Mouse (Mus musculus) layer of hippocampus, postnatal 36 days (tissue): ENCODE measurements around the gene Tnip1. TPM values are rescaled to one million over a fixed set of nuclear protein-coding genes. Genes with fewer than 3 reads are reported as not detected.
A peak's percentile ranks its signal among the peaks of the same experiment; 100 is the strongest.

Experiments used
- DNase-seq, 2 experiments: peaks; one replicate each; pipeline ENCODE4 v3.0.0; 2022
- total RNA-seq, 2 experiments: library from RNA; stranded (reverse); gene quantifications; 2 replicates each; pipeline ENCODE4 v1.2.3; 2021

The Tnip1 gene
- total RNA-seq = 10 to 100 TPM; 34.2 to 36.6 TPM

DNA sequence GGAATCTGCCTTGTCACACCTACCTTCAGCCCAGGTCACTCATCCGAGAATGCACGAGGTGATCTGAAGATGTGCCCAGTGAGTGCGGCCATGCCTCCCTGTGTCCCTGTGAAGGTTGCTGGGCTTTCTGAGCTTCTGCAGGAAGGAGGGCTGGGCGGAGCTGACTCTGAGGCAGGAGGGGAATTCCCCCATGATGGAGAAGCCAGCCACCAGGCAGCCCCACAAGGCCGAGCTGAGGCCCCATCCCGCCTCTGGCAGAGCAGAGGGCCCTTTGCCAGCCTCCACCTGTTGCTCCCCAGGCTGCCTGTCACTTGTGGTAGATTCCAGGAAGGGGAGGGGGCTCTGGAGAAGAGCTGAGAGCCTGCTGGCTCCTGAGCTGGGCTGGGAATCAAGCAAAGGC is at the start of gene Tnip1:
TSS of gene Tnip1 (minus strand) at position 108 of the 400 bp plus-strand sequence.
- no peak for DNase-seq

DNA sequence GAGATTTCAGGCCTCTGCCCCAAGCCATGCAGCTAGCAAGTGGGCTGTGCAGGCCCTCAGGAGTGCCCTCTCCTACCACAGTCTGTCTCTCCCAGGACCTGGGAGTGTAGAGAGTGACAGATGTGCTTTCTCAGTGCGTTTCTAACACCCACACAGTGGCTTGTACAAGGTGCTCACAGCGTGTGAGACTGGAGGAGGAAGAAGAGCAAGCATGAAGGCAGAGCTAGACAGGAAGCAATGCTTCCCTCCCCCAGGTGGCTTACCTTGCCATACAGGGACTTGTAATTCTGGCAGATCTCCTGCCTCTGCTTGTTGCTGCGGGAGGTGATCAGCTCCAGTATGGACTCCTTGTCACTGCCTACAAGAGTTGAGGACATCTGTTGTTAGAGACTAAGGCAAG is 48.7 kb upstream of the Tnip1 start:
- no peak for DNase-seq

DNA sequence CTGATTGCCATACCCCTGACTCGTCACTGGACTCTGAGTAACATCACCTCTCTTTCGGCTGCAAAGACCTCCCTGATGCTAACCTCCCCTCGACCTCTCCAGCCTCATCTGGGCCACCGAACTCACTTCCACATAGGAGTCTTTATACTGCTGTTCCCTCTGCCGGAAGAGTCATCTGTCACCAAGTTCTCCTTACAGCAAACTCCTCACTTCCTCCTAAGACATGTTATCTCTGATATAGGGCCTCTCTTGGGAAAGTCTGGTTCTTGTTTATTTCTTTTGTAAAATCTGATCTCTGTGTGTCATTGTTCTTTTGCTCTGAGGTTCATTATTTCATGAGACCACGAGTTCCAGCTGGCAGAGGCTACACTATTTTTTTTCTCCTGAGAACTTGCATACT is 45.5 kb upstream of the Tnip1 start:
- no peak for DNase-seq

DNA sequence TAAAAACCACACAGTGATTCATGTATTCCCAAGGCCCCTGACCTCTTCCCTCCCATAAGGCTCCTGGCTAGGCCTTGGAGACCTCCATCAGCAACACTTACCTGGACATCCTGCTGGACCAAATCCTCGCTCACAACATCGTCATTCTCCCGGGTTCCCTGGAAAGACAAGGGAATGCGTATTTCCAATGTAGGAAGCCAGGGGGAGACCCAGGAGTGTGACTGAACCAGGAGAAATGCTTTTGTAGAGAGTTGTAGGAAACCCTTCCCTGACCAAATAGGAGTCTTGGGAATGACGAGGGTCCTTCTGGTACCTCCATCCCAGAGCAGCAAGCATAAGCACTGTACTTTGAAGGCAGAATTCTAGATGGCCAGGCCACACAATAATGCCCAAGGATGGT is 43.0 kb upstream of the Tnip1 start:
- DNase-seq = no peak

DNA sequence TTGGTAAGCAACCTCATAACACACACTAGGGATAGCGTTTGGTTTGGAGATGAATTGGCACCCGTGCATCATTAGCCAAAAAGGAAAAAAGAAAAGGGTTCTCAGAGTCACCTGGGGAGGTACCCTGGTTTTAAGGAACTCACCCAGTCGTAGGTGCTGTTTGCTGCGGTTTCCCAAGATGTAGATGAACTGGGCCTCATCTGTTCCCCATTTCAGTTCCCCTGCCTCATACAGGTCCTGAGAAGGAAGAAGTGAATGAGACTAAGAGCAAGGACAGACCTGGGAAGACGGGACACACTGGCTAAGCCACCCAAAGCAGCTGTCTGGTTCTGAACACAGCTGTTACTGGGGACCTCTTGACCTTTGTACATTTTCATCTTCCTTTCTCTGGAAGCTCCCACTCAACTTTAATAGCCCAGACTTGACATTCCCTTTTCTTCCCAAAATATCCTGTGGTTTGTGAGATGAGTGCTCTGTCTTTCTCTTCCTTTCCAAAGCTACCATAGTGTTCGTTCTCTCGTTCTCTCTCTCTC is 42.3 kb upstream of the Tnip1 start:
- no peak for DNase-seq

DNA sequence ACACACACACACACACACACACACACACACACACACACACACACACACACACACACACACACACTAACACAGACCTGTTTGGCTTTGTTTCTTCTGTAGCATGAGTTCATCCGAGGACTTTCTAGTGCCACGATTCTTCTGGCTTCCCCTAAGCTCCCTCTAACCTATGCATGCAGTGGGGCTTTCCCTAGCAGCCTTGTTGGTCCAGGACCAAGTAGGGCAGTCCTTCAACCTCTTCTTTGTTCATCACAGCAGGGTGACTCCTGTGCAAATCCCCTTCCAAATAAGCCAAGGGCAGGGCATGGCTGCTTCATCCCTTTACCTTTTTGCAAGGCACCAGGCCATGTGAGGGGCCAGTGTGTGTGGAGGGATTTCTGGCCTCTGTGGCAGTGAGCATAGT is 36.0 kb upstream of the Tnip1 start:
- DNase-seq = no peak

DNA sequence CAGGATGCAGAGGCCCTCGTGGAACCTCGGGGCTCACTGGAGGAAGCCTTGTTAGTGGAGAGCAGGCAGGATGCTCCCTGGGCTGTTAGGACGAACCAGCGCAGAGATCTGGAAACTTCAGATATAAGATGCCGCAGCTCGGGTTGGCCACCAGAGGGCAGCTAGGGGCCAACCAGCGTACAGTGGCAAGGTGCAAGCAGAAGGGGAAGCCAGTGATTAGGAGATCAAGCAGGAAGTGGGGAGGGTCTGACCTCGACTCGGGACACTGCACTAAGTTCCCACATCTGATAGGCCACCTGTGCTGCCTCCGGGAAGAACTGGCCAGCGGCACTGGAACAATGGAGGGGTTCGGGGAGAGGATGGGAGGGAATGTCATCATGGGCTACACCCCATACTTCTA is 35.6 kb upstream of the Tnip1 start:
- peak; percentile 41 to 57 for DNase-seq

DNA sequence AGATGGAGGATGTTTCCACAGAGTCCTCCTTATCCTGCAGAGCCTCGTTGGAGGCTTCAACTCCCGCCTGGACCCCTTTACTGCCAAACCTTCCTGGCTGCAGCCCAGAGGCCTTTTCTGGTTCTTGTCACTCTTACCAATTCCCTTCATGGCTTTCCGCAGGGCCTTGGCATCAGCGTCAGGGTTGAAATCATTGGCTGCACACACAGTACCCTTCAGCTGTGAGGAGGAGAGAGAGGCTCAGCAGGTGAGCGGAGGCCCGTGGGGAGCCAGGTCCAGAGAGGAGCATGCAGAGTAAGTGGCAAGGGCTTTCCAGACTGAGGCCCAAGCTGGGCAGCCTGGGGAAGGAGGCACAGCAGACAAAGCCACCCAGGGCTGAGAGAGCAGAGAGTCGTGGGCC is 33.5 kb upstream of the Tnip1 start:
- DNase-seq = no peak

DNA sequence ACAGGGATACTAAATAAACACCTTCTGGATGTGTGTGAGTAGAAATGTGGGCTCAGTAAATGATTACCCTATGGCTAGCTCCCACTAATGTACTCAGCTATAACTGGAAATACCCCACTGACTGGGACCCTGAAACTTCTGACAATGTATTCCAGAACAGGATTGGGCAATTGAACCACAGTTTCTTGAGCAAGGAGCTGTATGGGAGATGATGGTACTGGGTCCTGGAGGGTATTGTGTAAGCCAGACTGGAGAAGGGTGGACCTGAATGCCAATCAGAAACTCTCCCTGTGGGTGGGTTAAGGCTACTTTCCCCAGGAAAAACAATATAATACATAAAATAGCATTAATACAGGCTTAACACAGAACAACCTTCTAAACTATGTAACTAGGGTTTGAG is 27.2 kb upstream of the Tnip1 start:
- no peak for DNase-seq

DNA sequence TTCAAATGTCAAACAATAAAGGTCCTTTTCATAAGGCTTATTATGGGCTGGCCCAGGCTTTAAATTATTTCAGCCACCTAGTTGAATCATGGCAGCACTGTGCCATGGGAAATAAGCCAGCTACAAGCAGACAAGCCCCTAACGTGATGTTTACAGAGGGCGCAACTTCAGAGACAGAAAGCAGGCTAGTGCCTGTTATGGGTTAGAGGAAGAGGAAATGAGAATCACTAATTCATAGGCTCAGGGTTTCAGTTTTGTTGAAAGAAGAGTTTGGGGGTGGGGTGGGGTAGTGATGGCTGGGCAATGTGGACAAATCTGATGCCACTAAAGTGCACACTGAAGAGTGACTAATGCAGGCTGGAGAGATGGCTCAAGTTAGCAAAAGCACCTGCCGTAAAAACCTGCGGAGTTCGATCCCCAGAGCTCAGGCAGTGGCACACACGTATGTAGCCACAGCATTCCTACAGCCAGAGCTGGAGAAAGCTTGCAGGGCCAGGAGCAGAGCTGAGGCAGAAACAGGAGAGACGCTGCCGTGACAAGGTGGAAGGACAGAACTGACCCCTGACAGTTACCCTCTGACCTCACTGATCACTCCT is 26.1 kb upstream of the Tnip1 start:
- DNase-seq = no peak

DNA sequence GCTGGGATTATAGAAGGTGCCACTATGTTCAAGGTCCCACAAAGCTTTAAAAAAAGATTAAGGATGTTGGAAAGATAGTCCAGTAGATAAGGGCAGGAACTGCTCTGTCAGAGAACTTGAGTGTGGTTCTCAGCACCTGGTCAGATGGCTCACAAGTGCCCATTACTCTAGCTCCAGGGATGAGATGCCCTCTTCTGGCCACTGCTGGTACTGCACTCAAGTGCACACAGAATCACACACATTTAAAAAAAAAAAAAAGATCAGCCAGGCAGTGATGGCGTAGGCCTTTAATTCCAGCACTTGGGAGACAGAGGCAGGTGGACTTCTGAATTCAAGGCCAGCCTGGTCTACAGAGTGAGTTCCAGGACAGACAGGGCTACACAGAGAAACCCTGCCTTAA is 25.3 kb upstream of the Tnip1 start:
- DNase-seq = no peak

DNA sequence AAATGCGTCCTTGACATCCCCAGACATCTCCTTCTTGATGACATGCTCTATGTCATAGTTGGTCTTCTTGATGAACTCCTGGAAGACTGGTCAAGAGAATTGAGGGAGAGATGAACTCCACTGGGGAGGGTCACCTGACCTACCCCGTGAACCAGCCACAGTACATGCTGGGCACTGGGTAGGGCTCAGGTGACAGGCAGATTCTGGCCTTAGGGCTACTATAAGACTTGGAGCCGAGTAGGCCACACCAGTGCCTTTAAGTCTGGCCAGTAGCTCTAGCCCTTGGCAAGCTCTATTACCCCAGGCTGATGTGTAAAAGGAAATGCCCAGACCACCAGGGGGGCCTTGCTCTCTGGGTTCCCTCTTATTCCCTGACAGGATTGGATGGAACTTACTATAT is 22.4 kb upstream of the Tnip1 start:
- DNase-seq = no peak

DNA sequence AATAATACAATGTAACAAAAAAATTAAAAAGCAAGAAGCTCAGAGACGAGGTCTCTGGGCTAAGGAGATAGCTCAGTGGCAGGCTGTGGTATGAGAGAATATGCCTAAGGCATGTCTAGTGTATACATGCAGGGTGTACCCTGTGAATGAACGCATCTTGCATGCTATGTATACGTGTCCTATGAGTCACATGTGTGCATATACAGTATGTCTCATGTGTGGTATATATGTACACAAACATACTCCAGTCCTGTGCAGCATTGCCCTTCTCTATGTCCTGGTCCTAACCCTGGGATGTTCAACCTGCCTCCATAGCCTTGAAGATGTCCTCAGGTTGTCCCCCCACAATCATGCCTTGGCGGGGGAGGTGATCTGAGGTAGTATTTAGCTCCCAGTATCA is 21.9 kb upstream of the Tnip1 start:
- no peak for DNase-seq

DNA sequence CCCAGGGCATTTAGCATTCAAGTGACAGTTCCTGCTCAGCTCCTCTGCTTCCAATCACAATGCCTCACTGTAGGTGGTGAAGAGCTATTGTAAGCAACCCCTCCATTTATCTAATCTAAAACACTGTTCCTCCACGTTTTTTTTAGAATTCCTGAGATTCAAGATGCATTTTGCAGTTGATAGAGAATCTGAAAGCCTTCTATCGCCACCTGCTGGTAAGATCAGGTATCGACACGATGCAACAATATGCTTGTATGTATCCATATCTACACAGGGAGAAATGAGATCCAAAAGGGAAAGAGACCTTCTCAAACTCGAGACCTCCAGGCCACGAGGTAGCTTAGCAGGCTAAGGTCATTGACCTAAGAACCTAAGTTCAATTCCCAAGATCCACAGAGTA is 21.4 kb upstream of the Tnip1 start:
- peak; percentile 54 to 68 for DNase-seq

DNA sequence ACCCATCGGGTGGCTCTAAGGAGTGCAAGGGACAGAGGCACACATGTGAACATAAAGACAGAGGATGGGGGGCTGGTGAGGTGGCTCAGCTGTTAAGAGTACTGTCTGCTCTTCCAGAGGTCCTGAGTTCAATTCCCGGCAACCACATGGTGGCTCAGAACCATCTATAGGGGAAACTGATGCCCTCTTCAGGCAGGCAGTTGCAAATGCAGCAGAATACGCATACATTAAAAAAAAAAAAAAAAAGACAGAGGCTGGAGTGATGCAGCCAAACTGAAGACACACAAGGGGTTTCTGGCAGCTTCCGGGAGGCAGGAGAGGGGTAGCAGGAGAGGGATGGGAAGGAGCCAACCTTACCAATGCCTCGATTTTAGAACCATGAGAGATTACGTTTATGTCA is 19.8 kb upstream of the Tnip1 start:
- DNase-seq = no peak

DNA sequence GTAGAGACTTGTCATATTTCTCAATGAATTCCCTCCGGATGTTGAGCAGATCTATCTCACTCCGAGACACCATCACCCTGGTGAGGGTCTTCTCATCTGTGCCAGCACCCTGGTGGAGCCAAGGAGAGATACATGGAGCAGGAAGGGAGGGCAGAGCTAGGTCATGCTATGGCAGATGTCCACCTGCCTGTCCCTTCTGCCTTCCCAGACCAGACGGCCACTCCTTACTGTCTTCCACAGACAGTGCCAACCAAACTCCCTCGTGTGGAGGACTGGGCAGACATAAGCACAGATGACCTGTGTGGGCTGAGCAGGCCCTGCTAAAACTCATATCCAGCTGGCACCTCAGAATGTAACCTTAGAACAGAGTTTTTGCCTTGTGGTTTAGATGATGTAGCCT is 18.9 kb upstream of the Tnip1 start:
- DNase-seq = no peak

DNA sequence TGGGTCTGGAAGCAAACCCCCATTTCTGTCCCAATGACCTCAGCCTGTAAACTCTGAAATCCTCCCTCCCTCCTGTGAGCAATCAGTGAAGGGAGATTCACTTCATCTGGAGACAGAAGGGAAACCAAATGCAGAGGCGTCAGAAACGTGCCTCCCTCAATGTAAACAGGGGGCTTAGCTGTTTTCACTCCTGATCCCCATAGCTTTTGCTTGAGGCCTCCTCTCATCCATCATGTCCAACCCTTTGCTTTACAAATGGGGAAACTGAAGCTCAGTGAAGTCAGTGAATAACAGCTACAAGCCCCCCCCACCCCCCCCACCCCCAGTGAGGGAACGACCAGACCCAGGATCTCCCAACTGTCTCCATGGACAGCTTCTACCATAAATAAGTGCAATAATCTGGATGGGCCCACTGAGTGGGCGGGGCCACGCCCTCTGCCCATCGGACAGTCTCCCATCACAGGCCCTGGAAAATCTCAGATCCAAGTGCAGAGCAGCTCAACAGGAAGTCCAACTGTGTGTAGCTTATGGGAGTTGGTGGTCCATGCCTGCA is 14.7 kb upstream of the Tnip1 start:
- no peak for DNase-seq

DNA sequence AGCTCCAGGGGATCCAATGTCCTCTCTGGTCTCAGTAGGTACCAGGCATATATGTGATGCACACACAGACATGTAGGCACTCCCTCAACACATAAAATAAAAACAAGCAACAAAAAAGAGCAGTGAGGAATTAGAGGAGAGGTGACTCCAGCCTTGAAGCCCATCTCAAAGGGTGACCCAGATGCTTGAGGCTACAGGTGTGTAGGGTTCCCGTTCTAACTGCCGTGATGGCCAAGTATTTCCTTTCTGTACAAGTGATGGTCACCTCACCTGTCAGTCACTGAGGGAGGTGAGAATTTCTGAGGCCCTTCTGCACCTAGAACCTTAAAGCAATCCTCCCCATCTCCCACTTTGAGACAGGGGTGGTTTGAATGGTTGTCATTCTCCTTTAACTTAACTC is 13.6 kb upstream of the Tnip1 start:
- DNase-seq = no peak

DNA sequence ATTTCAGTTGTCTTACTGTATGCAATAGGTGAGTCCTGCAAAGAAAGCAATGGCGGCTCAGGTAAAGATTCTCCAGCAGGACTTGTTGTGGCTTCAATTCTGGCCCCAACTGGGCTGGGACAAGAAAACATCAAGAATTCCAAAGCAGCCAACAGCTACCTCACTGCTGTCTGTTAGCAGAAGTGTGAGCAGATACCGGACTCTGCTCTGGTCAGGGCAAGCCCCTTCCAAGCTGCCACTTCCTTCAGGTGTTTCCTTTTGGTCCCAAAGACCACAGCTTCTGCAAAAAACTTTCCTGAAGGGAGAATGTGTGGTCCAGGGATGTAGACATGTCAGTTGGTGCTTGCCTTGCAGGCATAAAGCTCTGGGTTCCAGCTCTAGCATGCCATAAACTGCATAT is 13.0 kb upstream of the Tnip1 start:
- no peak for DNase-seq

DNA sequence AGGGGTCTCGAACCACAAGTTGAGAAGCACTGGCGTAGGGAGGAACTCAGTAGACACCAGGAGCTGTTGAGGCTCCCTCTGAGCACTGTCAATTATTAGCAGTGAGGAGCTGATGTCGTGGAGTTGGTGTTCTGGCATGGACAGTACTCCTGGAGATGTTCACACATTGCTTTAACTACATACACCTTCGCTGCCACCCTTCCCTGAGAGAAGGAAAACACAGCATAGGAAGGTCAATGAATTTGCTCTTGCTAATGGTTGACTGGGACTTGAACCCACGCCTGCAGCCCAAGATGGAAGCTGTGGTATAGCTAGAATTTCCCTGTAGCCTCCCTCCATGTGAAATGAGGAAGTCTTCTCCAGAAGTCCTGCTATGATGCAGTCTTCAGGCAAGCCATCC is 12.6 kb upstream of the Tnip1 start:
- DNase-seq = no peak

DNA sequence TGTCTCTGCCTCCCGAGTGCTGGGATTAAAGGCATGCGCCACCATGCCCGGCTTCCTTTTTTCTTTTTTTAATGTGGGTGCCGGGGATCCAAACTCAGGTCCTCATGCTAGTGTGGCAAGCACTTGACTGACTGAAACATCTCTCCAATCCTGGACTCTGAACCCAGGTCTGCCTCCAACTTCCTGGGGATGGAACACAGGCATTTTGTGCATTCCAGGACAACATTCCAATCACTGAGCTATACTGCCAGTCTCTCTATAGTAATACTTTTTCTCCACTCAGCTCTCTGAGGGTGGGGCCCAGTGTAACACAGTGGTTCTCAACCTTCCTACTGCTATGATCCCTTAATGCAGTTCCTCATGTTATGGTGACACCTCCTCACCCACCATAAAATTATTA is 11.9 kb upstream of the Tnip1 start:
- no peak for DNase-seq

DNA sequence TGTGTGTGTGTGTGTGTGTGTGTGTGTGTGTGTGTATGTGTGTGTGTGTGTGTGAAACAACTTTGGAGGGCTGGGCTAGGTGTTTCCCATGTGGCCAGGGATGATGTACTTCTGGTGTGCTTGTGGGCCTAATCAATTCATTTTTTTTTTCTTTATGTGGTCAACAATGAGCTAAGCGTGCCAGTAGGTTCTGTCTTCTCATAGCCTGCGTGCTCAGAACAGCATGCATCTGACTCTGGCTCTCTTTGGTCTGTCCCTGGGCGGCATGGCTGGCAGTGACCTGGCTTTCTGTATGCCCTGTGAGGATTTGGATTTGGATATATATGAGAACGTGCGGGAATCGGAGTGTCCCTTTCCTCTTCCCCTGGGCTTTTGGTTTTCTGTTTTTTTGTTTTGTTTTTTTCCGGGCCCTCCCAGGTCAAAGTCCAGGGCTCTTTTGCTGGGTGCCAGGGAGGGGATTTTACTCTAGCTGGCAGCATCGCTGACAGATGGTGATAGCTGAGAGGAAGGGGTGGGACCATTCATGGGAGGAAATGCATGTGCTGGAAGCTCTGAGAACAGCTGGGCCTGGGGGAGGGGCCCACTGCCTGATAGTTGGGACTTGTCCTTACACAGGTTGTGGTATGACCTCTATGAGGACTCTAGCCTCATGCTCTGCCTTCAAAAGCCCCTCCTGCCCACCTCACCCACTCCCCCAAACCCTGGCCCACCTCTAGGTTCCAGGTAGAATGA is 10.9 kb upstream of the Tnip1 start:
- peak in 1 of 2 experiments; percentile 11 for DNase-seq

DNA sequence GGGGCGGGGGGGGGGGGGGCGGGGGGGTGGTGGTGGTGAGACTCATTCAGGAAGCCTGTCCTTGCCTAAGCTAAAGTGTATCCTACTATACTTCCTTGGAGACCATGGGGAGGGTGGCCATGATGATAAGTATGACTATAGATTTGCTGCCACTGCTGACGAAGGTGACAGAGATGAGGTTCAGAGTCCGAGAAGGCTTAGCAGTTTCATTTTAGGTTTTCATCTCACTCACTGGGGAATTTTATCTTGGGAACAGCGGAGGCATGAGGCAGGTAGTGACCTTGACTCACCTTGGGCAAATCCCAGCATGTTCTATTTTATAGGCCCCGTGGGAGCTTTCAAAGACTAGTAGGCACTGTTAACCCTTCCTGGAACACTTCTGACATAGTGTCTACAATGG is 10.1 kb upstream of the Tnip1 start:
- no peak for DNase-seq

DNA sequence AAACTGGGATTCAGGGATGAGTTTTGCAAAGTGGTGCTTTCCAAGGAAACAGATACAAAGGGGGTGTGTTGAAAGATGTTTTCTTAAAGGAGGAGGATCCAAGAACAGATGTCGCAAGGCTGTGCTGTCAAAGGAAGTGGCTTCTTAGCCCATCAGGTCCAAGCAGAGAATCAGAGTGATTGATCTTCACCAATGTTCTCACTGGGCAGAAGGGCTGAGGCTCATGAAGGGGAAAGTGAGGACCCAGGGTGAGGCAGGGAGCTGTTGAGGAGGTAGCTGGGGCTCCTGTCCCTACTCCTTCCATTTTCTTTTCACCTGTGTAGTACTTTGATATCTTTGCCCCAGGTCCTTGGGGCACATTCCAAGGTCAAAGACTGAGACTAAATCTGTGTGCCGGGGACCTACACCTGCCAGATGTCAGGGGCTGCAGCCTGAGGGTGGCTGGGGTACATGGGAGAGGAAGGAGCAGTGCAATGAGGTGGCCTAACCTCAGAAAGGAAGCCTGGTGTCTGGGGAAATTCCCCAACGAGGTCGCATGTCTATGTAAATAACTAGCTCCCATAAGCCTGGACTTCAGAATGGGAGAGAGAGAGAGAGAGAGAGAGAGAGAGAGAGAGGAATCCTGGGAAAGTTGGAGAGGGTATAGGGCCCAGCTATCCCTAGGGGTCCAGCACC is 9.5 kb upstream of the Tnip1 start:
- no peak for DNase-seq
